Mouse (Mus musculus): ENCODE measurements at regions not wholly inside any gene's neighbourhood (a gene's known extent, or its start where the extent isn't known, plus 50 kb on each side); places are given as distances from the start of the nearest gene placed in this dataset.

GRCm38 (mm10) chr6:117619606-117620005 is 221.4 kb upstream of the Zfp637 start:
- DNase-seq (ENCODE audit: low read depth), result no peak

GRCm38 (mm10) chr6:117622446-117622845 is 218.5 kb upstream of the Zfp637 start:
- DNase-seq (ENCODE audit: low read depth), result no peak

GRCm38 (mm10) chr6:117622946-117623345 is 218.0 kb upstream of the Zfp637 start:
- DNase-seq (ENCODE audit: low read depth), result no peak

GRCm38 (mm10) chr6:117625716-117626115 is 215.3 kb upstream of the Zfp637 start:
- no peak for DNase-seq (ENCODE audit: low read depth)

GRCm38 (mm10) chr6:117627461-117627860 is 213.5 kb upstream of the Zfp637 start:
- DNase-seq (ENCODE audit: low read depth), result no peak

- no peak for DNase-seq (ENCODE audit: low read depth)
Measured at GRCm38 (mm10) chr6:117646628-117647027, 194.4 kb upstream of the Zfp637 start.

GRCm38 (mm10) chr6:117650541-117650940 is 190.4 kb upstream of the Zfp637 start:
- no peak for DNase-seq (ENCODE audit: low read depth)

- no peak for DNase-seq (ENCODE audit: low read depth)
Measured at GRCm38 (mm10) chr6:117651551-117651950, 189.4 kb upstream of the Zfp637 start.

GRCm38 (mm10) chr6:117652012-117652411 is 189.0 kb upstream of the Zfp637 start:
- no peak for DNase-seq (ENCODE audit: low read depth)

GRCm38 (mm10) chr6:117652917-117653316 is 188.1 kb upstream of the Zfp637 start:
- DNase-seq (ENCODE audit: low read depth), result no peak

- DNase-seq (ENCODE audit: low read depth), result no peak
Measured at GRCm38 (mm10) chr6:117653886-117654425, 187.0 kb upstream of the Zfp637 start.

GRCm38 (mm10) chr6:117655986-117656385 is 185.0 kb upstream of the Zfp637 start:
- no peak for DNase-seq (ENCODE audit: low read depth)

GRCm38 (mm10) chr6:117660576-117660975 is 180.4 kb upstream of the Zfp637 start:
- peak; percentile 18 for DNase-seq (ENCODE audit: low read depth)

- no peak for DNase-seq (ENCODE audit: low read depth)
Measured at GRCm38 (mm10) chr6:117662635-117663034, 178.3 kb upstream of the Zfp637 start.

- DNase-seq (ENCODE audit: low read depth), result no peak
Measured at GRCm38 (mm10) chr6:117670337-117670736, 170.6 kb upstream of the Zfp637 start.

GRCm38 (mm10) chr6:117670792-117671525 is 170.0 kb upstream of the Zfp637 start:
- DNase-seq (ENCODE audit: low read depth), result no peak

- DNase-seq (ENCODE audit: low read depth), result peak; percentile 39
Measured at GRCm38 (mm10) chr6:117675059-117675800, 165.8 kb upstream of the Zfp637 start.

GRCm38 (mm10) chr6:117676064-117676821 is 164.7 kb upstream of the Zfp637 start:
- DNase-seq (ENCODE audit: low read depth), result no peak

- DNase-seq (ENCODE audit: low read depth), result no peak
Measured at GRCm38 (mm10) chr6:117677062-117677461, 163.9 kb upstream of the Zfp637 start.

- DNase-seq (ENCODE audit: low read depth), result no peak
Measured at GRCm38 (mm10) chr6:117677821-117678220, 163.2 kb upstream of the Zfp637 start.

GRCm38 (mm10) chr6:117678276-117678675 is 162.7 kb upstream of the Zfp637 start:
- DNase-seq (ENCODE audit: low read depth), result no peak

- no peak for DNase-seq (ENCODE audit: low read depth)
Measured at GRCm38 (mm10) chr6:117678877-117679276, 162.1 kb upstream of the Zfp637 start.
